Comparison of ENCODE assay signal across 14 mouse cellular contexts in the genomic region with DNA sequence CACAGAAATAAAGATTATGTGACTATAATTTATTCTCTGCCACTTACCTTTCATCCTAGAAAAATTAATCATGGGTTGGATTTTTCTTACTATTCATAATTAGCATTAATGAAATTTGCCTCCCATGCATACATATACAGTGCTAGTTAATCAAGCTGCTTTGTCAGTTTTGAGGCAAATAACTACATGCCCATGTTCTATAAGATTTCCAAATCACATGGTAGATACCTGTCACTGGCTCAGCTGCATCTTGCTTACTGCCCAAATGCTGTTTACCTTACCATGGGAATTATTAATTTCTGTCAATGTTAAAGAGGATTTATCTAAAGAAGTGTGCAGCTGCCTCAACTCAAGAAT.
"Had no signal": no experiment of that assay in that cellular context is flagged by ENCODE, and none has a peak within 500 bp of the region (broad histone marks: within the 10 kb centered on the region; RNA-seq: fewer than 3 reads in every experiment).

No protein-coding gene starts in this region.

- H3K9me3 ChIP-seq: kidney, embryonic 15.5 days; limb, embryonic 13.5 days; stomach, embryonic 15.5 days had no signal

- H3K4me3 ChIP-seq: kidney, embryonic 15.5 days; limb, embryonic 13.5 days; stomach, embryonic 15.5 days had no signal

- DNase-seq: kidney, adult 2 months; kidney, postnatal 14 days; left cerebral cortex, postnatal 4 days; lung, adult 18-20 months; retina, postnatal 1 day; right cerebral cortex, postnatal 4 days; spleen, adult 18-20 months; thymus, adult 2 months; thymus, postnatal 25 days had no signal

- H3K9ac ChIP-seq: kidney, embryonic 15.5 days; limb, embryonic 13.5 days; liver, embryonic 14.5 days; stomach, embryonic 15.5 days had no signal

- H3K36me3 ChIP-seq: kidney, embryonic 15.5 days; limb, embryonic 13.5 days; stomach, embryonic 15.5 days had no signal

- H3K27ac ChIP-seq: kidney, embryonic 15.5 days; limb, embryonic 13.5 days; liver, embryonic 14.5 days; stomach, embryonic 15.5 days had no signal

- ATAC-seq: intestine, embryonic 16.5 days had no signal

- H3K4me2 ChIP-seq: kidney, embryonic 15.5 days; limb, embryonic 13.5 days; stomach, embryonic 15.5 days had no signal

- H3K27me3 ChIP-seq: kidney, embryonic 15.5 days; limb, embryonic 13.5 days; stomach, embryonic 15.5 days had no signal

- H3K4me1 ChIP-seq: kidney, embryonic 15.5 days; limb, embryonic 13.5 days; stomach, embryonic 15.5 days had no signal
